Mouse (Mus musculus) embryonic facial prominence, embryonic 12.5 days (tissue): ENCODE results near the gene Rpl9-ps1. TPM values are rescaled to one million over a fixed set of nuclear protein-coding genes. Genes with fewer than 3 reads are reported as not detected.

Experiments
- ATAC-seq: fragments of 200-750 bp; cut with Nextera tagmentation; 2 replicates; pipeline ENCODE4 v1.8.0; 2017; ENCODE audit not compliant: insufficient number of reproducible peaks, insufficient read depth, low FRiP score, low TSS enrichment
- H3K27ac ChIP-seq: fragments of 300-500 bp; sonication (generic); 2 replicates; pipeline ENCODE4 v1.5.1; 2016; ENCODE audit warnings: mild to moderate bottlenecking
- H3K27me3 ChIP-seq: fragments of 300-500 bp; sonication (generic); 2 replicates; pipeline ENCODE4 v1.6.1; 2016; ENCODE audit warnings: mild to moderate bottlenecking, moderate library complexity
- H3K36me3 ChIP-seq: fragments of 300-500 bp; sonication (generic); 2 replicates; pipeline ENCODE4 v1.6.1; 2016; ENCODE audit warnings: mild to moderate bottlenecking
- H3K4me1 ChIP-seq: fragments of 300-500 bp; sonication (generic); 2 replicates; pipeline ENCODE4 v1.6.1; 2016
- H3K4me2 ChIP-seq: fragments of 300-500 bp; sonication (generic); replicated peaks from 2 replicates; pipeline ENCODE4 v1.6.1; 2016; ENCODE audit warnings: mild to moderate bottlenecking, moderate library complexity
- H3K4me3 ChIP-seq: fragments of 300-500 bp; sonication (generic); 2 replicates; pipeline ENCODE4 v1.5.1; 2016; ENCODE audit warnings: mild to moderate bottlenecking
- H3K9ac ChIP-seq: fragments of 300-500 bp; sonication (generic); 2 replicates; pipeline ENCODE4 v1.6.1; 2016; ENCODE audit warnings: mild to moderate bottlenecking, moderate library complexity
- H3K9me3 ChIP-seq: fragments of 300-500 bp; sonication (generic); 2 replicates; pipeline ENCODE4 v1.6.1; 2016; ENCODE audit warnings: mild to moderate bottlenecking, moderate library complexity
- WGBS: fragments of 180-500 bp; shearing (Covaris S2); methylation state at CpG from one replicate; pipeline ENCODE4 v1.1.7; 2016; 5-methylcytosine and 5-hydroxymethylcytosine counted together
- polyA plus RNA-seq: library from polyadenylated mRNA; unstranded; fragments of >200 nt; fragmentation: Nextera tagmentation; extraction: Ambion mirVana; gene quantifications from 2 replicates; pipeline ENCODE4 v1.2.1, GENCODE M21; 2016

Gene Rpl9-ps1
- polyA plus RNA-seq, 1 experiment from 2014 or later: not detected

- Histone ChIP-seq H3K9ac (no peak overlapping the region), H3K36me3 (no peaks in the 10 kb centered on the region), H3K4me3 (no peak overlapping the region), H3K27ac (no peak overlapping the region), H3K4me1 (no peaks in the 10 kb centered on the region), H3K27me3 (no peaks in the 10 kb centered on the region), H3K4me2 (no peak overlapping the region), H3K9me3 (no peaks in the 10 kb centered on the region)
- WGBS: 94% methylated on average over 2 of the region's 2 CpGs
- ATAC-seq: no peak
Observed at GRCm38 (mm10) chr11:83641216-83641615, 4.2 kb downstream of the Rpl9-ps1 start.

- no peaks in the 10 kb centered on the region for H3K27me3 ChIP-seq
- H3K9me3 ChIP-seq: no peaks in the 10 kb centered on the region
- no peak overlapping the region for H3K4me2 ChIP-seq
- no peaks in the 10 kb centered on the region for H3K4me1 ChIP-seq
- H3K36me3 ChIP-seq: no peaks in the 10 kb centered on the region
- WGBS: 76% methylated on average over 5 of the region's 5 CpGs
- H3K9ac ChIP-seq: no peak overlapping the region
- no peak overlapping the region for H3K4me3 ChIP-seq
- ATAC-seq: no peak
- no peak overlapping the region for H3K27ac ChIP-seq
Observed at GRCm38 (mm10) chr11:83640141-83640540, 5.3 kb downstream of the Rpl9-ps1 start.

- ATAC-seq: no peak
- Histone ChIP-seq H3K27ac (no peak overlapping the region), H3K4me2 (no peak overlapping the region), H3K4me3 (no peak overlapping the region), H3K9me3 (no peaks in the 10 kb centered on the region), H3K4me1 (no peaks in the 10 kb centered on the region), H3K27me3 (no peaks in the 10 kb centered on the region), H3K9ac (no peak overlapping the region), H3K36me3 (no peaks in the 10 kb centered on the region)
- WGBS: 62% methylated on average over 3 of the region's 3 CpGs
Observed at GRCm38 (mm10) chr11:83639533-83639932, 5.9 kb downstream of the Rpl9-ps1 start.

GRCm38 (mm10) chr11:83638934-83639333 lies 6.5 kb downstream of the Rpl9-ps1 start:
- WGBS: 49% methylated on average over 2 of the region's 2 CpGs
- H3K9me3 ChIP-seq: no peaks in the 10 kb centered on the region
- no peaks in the 10 kb centered on the region for H3K27me3 ChIP-seq
- no peaks in the 10 kb centered on the region for H3K4me1 ChIP-seq
- H3K27ac ChIP-seq: no peak overlapping the region
- H3K36me3 ChIP-seq: no peaks in the 10 kb centered on the region
- H3K4me3 ChIP-seq: no peak overlapping the region
- no peak overlapping the region for H3K9ac ChIP-seq
- no peak overlapping the region for H3K4me2 ChIP-seq
- no peak for ATAC-seq

- no peaks in the 10 kb centered on the region for H3K36me3 ChIP-seq
- H3K9ac ChIP-seq: no peak overlapping the region
- no peaks in the 10 kb centered on the region for H3K9me3 ChIP-seq
- no peaks in the 10 kb centered on the region for H3K4me1 ChIP-seq
- ATAC-seq: no peak
- WGBS: 79% methylated on average over 1 of the region's 1 CpGs
- H3K27me3 ChIP-seq: no peaks in the 10 kb centered on the region
- H3K27ac ChIP-seq: no peak overlapping the region
- no peak overlapping the region for H3K4me3 ChIP-seq
- H3K4me2 ChIP-seq: no peak overlapping the region
Observed at GRCm38 (mm10) chr11:83636742-83637235, 8.6 kb downstream of the Rpl9-ps1 start.

GRCm38 (mm10) chr11:83634898-83635297 lies 10.5 kb downstream of the Rpl9-ps1 start:
- WGBS: 92% methylated on average over 2 of the region's 2 CpGs

GRCm38 (mm10) chr11:83634425-83634824 lies 11.0 kb downstream of the Rpl9-ps1 start:
- no peak for ATAC-seq
- 75% methylated on average over 4 of the region's 4 CpGs for WGBS
- Histone ChIP-seq H3K27me3 (no peaks in the 10 kb centered on the region), H3K36me3 (no peaks in the 10 kb centered on the region), H3K27ac (no peak overlapping the region), H3K9ac (no peak overlapping the region), H3K4me3 (no peak overlapping the region), H3K4me2 (no peak overlapping the region), H3K4me1 (no peaks in the 10 kb centered on the region), H3K9me3 (no peaks in the 10 kb centered on the region)

More at GRCm38 (mm10) chr11:83634898-83635297, 10.5 kb downstream of the Rpl9-ps1 start:
- ATAC-seq: no peak
- Histone ChIP-seq H3K27me3 (no peaks in the 10 kb centered on the region), H3K4me2 (no peak overlapping the region), H3K36me3 (no peaks in the 10 kb centered on the region), H3K4me1 (no peaks in the 10 kb centered on the region), H3K9me3 (no peaks in the 10 kb centered on the region), H3K27ac (no peak overlapping the region), H3K4me3 (no peak overlapping the region), H3K9ac (no peak overlapping the region)

GRCm38 (mm10) chr11:83632744-83633143 lies 12.7 kb downstream of the Rpl9-ps1 start:
- H3K27me3 ChIP-seq: no peaks in the 10 kb centered on the region
- no peak for ATAC-seq
- H3K4me3 ChIP-seq: no peak overlapping the region
- H3K4me2 ChIP-seq: no peak overlapping the region
- no peak overlapping the region for H3K27ac ChIP-seq
- no peak overlapping the region for H3K9ac ChIP-seq
- no peaks in the 10 kb centered on the region for H3K9me3 ChIP-seq
- H3K36me3 ChIP-seq: no peaks in the 10 kb centered on the region
- H3K4me1 ChIP-seq: no peaks in the 10 kb centered on the region
- WGBS: 68% methylated on average over 4 of the region's 4 CpGs

GRCm38 (mm10) chr11:83631065-83631464 lies 14.4 kb downstream of the Rpl9-ps1 start:
- no peaks in the 10 kb centered on the region for H3K27me3 ChIP-seq
- no peaks in the 10 kb centered on the region for H3K4me1 ChIP-seq
- H3K36me3 ChIP-seq: no peaks in the 10 kb centered on the region
- no peak for ATAC-seq
- no peak overlapping the region for H3K27ac ChIP-seq
- H3K9me3 ChIP-seq: no peaks in the 10 kb centered on the region
- H3K4me2 ChIP-seq: no peak overlapping the region
- H3K9ac ChIP-seq: no peak overlapping the region
- 83% methylated on average over 2 of the region's 2 CpGs for WGBS
- H3K4me3 ChIP-seq: no peak overlapping the region

GRCm38 (mm10) chr11:83630630-83631029 lies 14.8 kb downstream of the Rpl9-ps1 start:
- Histone ChIP-seq H3K36me3 (no peaks in the 10 kb centered on the region), H3K4me2 (no peak overlapping the region), H3K4me1 (no peaks in the 10 kb centered on the region), H3K9me3 (no peaks in the 10 kb centered on the region), H3K27ac (no peak overlapping the region), H3K4me3 (no peak overlapping the region), H3K27me3 (no peaks in the 10 kb centered on the region), H3K9ac (no peak overlapping the region)
- ATAC-seq: no peak
- WGBS: 92% methylated on average over 1 of the region's 1 CpGs

- ATAC-seq: no peak
- H3K9me3 ChIP-seq: no peaks in the 10 kb centered on the region
- H3K27ac ChIP-seq: no peak overlapping the region
- no peaks in the 10 kb centered on the region for H3K4me1 ChIP-seq
- H3K4me3 ChIP-seq: no peak overlapping the region
- no peaks in the 10 kb centered on the region for H3K27me3 ChIP-seq
- no peaks in the 10 kb centered on the region for H3K36me3 ChIP-seq
- 87% methylated on average over 9 of the region's 9 CpGs for WGBS
- no peak overlapping the region for H3K4me2 ChIP-seq
- H3K9ac ChIP-seq: no peak overlapping the region
Observed at GRCm38 (mm10) chr11:83628808-83629207, 16.6 kb downstream of the Rpl9-ps1 start.

- WGBS: 89% methylated on average over 3 of the region's 3 CpGs
- Histone ChIP-seq H3K27ac (no peak overlapping the region), H3K4me1 (no peaks in the 10 kb centered on the region), H3K9ac (no peak overlapping the region), H3K27me3 (no peaks in the 10 kb centered on the region), H3K4me3 (no peak overlapping the region), H3K4me2 (no peak overlapping the region), H3K9me3 (no peaks in the 10 kb centered on the region), H3K36me3 (no peaks in the 10 kb centered on the region)
- no peak for ATAC-seq
Observed at GRCm38 (mm10) chr11:83623586-83623985, 21.8 kb downstream of the Rpl9-ps1 start.

GRCm38 (mm10) chr11:83619037-83619436 lies 26.4 kb downstream of the Rpl9-ps1 start:
- no peaks in the 10 kb centered on the region for H3K27me3 ChIP-seq
- no peak overlapping the region for H3K9ac ChIP-seq
- H3K27ac ChIP-seq: no peak overlapping the region
- no peaks in the 10 kb centered on the region for H3K4me1 ChIP-seq
- no peak overlapping the region for H3K4me3 ChIP-seq
- H3K4me2 ChIP-seq: no peak overlapping the region
- WGBS: 97% methylated on average over 1 of the region's 1 CpGs
- H3K36me3 ChIP-seq: no peaks in the 10 kb centered on the region
- H3K9me3 ChIP-seq: no peaks in the 10 kb centered on the region
- ATAC-seq: no peak
